Mouse (Mus musculus) limb, embryonic 13.5 days (tissue): ENCODE data around the gene Bzw2. TPM values are rescaled to one million over a fixed set of nuclear protein-coding genes. Genes with fewer than 3 reads are reported as not detected.

Experiments
- ATAC-seq: fragments of 200-750 bp; cut with Nextera tagmentation; 2 replicates; pipeline ENCODE4 v1.8.0; 2017; ENCODE audit warnings: low read depth, moderate number of reproducible peaks, moderate TSS enrichment; ENCODE audit not compliant: low FRiP score
- H3K27ac ChIP-seq: fragments of 300-500 bp; sonication (generic); 2 replicates; pipeline ENCODE4 v1.5.1; 2015; ENCODE audit warnings: inconsistent platforms, mild to moderate bottlenecking, moderate library complexity
- H3K27me3 ChIP-seq: fragments of 300-500 bp; sonication (generic); 2 replicates; pipeline ENCODE4 v1.6.1; 2015; ENCODE audit warnings: mild to moderate bottlenecking, inconsistent platforms
- H3K36me3 ChIP-seq: fragments of 300-500 bp; sonication (generic); 2 replicates; pipeline ENCODE4 v1.6.1; 2015; ENCODE audit warnings: inconsistent platforms, mild to moderate bottlenecking, moderate library complexity
- H3K4me1 ChIP-seq: fragments of 300-500 bp; sonication (generic); 2 replicates; pipeline ENCODE4 v1.6.1; 2015; ENCODE audit warnings: inconsistent platforms
- H3K4me2 ChIP-seq: fragments of 300-500 bp; sonication (generic); replicated peaks from 2 replicates; pipeline ENCODE4 v1.6.1; 2015; ENCODE audit warnings: inconsistent platforms, mild to moderate bottlenecking, moderate library complexity
- H3K4me3 ChIP-seq: fragments of 300-500 bp; sonication (generic); 2 replicates; pipeline ENCODE4 v1.5.1; 2015; ENCODE audit warnings: moderate library complexity, mild to moderate bottlenecking, inconsistent platforms
- H3K9ac ChIP-seq: fragments of 300-500 bp; sonication (generic); 2 replicates; pipeline ENCODE4 v1.6.1; 2015; ENCODE audit warnings: mild to moderate bottlenecking, inconsistent platforms
- H3K9me3 ChIP-seq: fragments of 300-500 bp; sonication (generic); 2 replicates; pipeline ENCODE4 v1.6.1; 2016; ENCODE audit warnings: inconsistent platforms
- WGBS: fragments of 180-500 bp; shearing (Covaris S2); methylation state at CpG from one replicate; pipeline ENCODE4 v1.1.7; 2015; 5-methylcytosine and 5-hydroxymethylcytosine counted together
- polyA plus RNA-seq: library from polyadenylated mRNA; unstranded; fragments of >200 nt; fragmentation: Nextera tagmentation; extraction: Ambion mirVana; gene quantifications from 2 replicates; pipeline ENCODE4 v1.2.1, GENCODE M21; 2015

Gene Bzw2
- polyA plus RNA-seq, 1 experiment from 2014 or later: 259 TPM

DNA sequence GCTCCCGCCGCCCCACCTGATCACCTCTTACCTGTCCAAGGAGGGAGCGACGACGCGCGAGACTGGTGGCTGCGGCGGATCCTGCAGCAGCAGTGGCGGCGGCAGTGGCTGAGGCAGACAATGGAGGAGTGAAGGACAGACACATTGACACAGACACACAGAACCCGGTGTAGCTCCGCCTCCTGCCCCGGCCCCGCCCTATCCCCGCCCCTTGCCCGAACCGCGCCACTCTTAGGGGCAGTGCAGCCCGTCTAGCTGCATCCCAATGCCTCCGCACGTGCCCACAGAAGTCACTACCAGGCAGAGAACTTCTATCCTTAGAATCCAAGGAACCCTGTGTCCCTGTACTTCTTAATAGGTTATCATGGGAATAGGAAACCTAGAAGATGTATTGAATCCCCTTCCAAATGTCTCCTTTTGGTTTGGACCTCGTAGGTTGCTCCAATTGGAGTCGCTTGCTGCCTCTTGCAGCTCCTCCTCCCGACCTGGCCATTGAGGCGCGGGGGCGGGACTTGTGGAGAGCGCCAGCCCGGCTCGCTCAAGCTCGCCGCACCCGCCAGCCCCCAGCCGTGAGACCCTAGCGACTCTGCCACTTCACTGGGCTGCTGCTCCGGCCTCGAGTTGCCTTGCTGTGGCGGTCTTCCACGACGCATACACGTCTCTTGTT lies 1.1 kb downstream of the Bzw2 start, which contains the start of gene Ankmy2:
Gene Ankmy2, plus strand, starts transcription at position 478 of the 667 bp plus-strand sequence.
- H3K27me3 ChIP-seq: no peaks in the 10 kb centered on the region
- H3K4me3 ChIP-seq: peak within 1 kb of the TSS; percentile 95
- H3K9ac ChIP-seq: peak within 1 kb of the TSS; percentile 90
- H3K4me1 ChIP-seq: peaks cover 30% of the 10 kb centered on the region
- WGBS: under 1% methylated on average over 42 of the region's 42 CpGs
- peak within 1 kb of the TSS; percentile 73 for H3K4me2 ChIP-seq
- H3K9me3 ChIP-seq: no peaks in the 10 kb centered on the region
- peak; percentile 98 for ATAC-seq
- peak within 1 kb of the TSS; percentile 94 for H3K27ac ChIP-seq
- H3K36me3 ChIP-seq: peaks cover 7% of the 10 kb centered on the region; the same call in 1 of the 2 replicates

DNA sequence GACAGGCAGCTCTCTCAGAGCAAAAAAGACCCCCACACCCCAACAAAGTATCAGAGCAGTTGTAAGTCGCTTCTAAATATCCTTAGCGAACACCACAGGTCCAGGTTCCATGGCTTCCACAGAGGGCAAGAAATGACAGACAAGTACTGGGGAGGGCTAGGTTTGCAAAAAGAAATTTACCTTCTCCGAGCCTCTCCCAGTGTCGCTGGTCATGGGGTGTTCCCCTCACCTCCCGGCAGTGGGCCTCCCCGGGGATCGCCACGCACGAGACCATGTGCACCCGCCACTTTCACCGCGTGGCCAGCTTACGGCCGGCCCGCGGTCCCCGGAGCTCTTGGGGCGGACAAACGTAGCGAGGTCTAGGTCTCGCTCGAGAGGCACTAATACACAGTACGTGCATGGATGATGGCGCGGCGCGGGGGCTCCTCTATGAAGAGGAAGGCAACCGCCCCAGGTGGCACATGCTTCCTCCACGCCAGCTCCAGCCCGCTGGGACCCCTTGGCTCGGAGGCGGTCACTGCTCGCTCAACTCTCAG lies 1.7 kb downstream of the Bzw2 start:
- H3K36me3 ChIP-seq: peaks cover 7% of the 10 kb centered on the region; the same call in 1 of the 2 replicates
- peak overlapping the region; percentile 76 for H3K27ac ChIP-seq
- H3K4me2 ChIP-seq: peak overlapping the region; percentile 73
- H3K9ac ChIP-seq: peak overlapping the region; percentile 90
- H3K4me3 ChIP-seq: peak overlapping the region; percentile 95
- ATAC-seq: peak; percentile 46; the same call in 1 of the 2 replicates
- H3K4me1 ChIP-seq: peaks cover 30% of the 10 kb centered on the region
- under 1% methylated on average over 33 of the region's 33 CpGs for WGBS
- H3K27me3 ChIP-seq: no peaks in the 10 kb centered on the region
- no peaks in the 10 kb centered on the region for H3K9me3 ChIP-seq

DNA sequence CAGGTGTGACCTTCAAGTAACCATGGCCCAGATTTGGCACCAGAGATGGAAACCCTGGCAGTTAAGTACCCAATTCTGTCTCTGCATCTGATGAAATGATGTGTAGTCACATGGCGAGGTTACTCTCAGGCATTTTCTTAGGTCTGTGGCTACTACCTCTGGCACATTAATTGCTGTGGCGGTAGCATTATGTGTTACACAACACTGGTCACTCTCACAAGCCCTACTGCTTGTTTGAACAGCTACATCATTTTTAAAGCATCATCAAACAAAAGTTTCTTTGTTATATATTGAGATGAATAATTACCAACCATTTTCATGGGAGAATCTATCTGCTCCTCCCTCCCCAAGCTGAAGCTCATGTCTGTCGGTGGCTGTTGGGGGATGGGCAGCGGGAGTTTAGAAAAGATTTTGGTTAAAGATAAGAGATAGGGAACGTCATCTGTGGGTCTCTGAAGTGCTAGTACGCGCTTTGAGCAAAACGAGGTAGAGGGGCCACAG lies 2.7 kb downstream of the Bzw2 start:
- Histone ChIP-seq H3K9me3 (no peaks in the 10 kb centered on the region), H3K4me1 (peaks cover 30% of the 10 kb centered on the region), H3K4me2 (peak overlapping the region; percentile 73), H3K27ac (no peak overlapping the region), H3K27me3 (no peaks in the 10 kb centered on the region), H3K4me3 (peak overlapping the region; percentile 95), H3K9ac (peak overlapping the region; percentile 90), H3K36me3 (0 out of 2 replicates have a peak, but pooled peaks cover 4% of the 10 kb centered on the region)
- no peak for ATAC-seq
- WGBS: 11% methylated on average over 8 of the region's 8 CpGs

DNA sequence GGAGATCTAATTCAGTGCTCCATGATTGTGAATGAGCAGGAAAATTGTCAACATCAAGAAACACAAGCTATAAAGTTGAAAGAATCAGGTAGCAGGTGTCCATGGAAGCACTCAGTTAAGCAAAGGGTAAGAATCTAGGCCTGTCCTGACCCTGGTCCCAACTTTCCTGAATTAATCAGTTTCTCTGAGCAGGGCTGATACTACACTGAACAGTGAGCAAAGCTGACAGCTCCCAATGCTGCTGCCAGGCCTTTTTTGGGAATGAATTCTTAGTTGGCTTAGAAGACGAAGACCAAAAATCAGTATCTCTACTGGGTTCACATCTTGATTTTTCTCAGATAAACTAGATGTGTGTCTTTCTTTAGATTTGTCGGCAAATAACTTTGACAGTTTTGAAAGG lies 7.1 kb downstream of the Bzw2 start:
- Histone ChIP-seq H3K9ac (no peak overlapping the region), H3K4me3 (no peak overlapping the region), H3K36me3 (peaks cover 6% of the 10 kb centered on the region; the same call in 1 of the 2 replicates), H3K27ac (no peak overlapping the region), H3K27me3 (no peaks in the 10 kb centered on the region), H3K4me2 (no peak overlapping the region), H3K9me3 (0 out of 2 replicates have a peak, but pooled peaks cover 3% of the 10 kb centered on the region), H3K4me1 (peaks cover 18% of the 10 kb centered on the region)
- WGBS: 91% methylated on average over 2 of the region's 2 CpGs
- no peak for ATAC-seq

DNA sequence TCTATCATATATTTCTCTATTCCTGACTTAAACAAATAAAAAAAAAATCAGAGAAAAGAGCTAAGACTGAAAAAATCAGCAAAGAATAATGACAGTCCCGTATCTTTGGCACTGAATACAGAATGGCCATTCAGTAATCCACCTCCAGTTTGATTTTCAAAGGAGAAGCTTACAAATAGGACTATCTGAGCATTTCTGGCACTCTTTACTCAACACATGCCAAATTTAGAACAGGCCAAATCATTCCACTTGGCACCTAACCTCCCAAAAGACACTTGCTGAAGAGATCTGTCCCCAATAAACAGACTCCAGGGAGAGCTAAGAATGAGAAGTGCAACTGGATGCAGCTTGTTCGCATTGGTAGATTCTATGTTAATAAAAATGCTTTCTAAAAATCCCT lies 7.6 kb downstream of the Bzw2 start:
- no peaks in the 10 kb centered on the region for H3K27me3 ChIP-seq
- peaks cover 15% of the 10 kb centered on the region for H3K4me1 ChIP-seq
- no peak overlapping the region for H3K4me3 ChIP-seq
- H3K36me3 ChIP-seq: peaks cover 6% of the 10 kb centered on the region; the same call in 1 of the 2 replicates
- no peak overlapping the region for H3K27ac ChIP-seq
- WGBS: 87% methylated on average over 2 of the region's 2 CpGs
- ATAC-seq: no peak
- H3K4me2 ChIP-seq: no peak overlapping the region
- H3K9me3 ChIP-seq: 0 out of 2 replicates have a peak, but pooled peaks cover 3% of the 10 kb centered on the region
- no peak overlapping the region for H3K9ac ChIP-seq

DNA sequence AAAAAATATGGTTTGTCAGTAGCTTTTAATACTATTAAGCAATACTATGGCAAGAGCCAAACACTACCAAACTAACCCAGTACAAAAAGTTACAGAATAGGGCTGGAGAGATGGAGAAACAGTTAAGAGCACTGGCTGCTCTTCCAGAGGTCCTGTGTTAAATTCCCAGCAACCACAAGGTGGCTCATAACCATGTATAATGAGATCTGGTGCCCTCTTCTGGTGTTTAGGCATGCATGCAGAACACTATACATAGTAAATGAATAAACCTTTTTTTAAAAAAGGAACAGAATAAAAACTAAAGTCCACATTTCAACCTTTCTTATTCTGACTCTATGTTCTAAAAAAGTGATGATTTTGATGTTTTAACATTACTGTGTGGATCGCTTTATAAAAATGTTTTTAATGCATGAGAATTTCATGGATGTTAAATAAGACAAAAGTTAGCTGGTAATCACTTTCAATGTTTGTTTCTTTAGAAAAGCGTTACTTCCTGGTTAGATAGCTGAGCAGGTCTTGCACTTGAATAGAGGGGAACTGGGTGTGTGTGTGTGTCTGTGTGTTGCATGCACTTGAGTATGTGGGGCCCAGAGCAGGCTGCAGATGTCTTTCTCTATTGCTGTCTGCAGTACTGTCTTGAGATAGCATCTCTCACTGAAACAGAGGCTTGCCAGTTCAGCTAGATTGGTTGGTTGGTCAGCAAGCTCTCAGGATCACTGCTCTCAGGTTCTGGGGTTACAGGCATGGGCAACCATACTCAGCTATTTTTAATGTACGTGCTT lies 11.5 kb downstream of the Bzw2 start:
- Histone ChIP-seq H3K4me3 (no peak overlapping the region), H3K36me3 (peaks cover 2% of the 10 kb centered on the region; the same call in 1 of the 2 replicates), H3K4me2 (no peak overlapping the region), H3K9ac (no peak overlapping the region), H3K4me1 (peaks cover 6% of the 10 kb centered on the region; the same call in 1 of the 2 replicates), H3K9me3 (0 out of 2 replicates have a peak, but pooled peaks cover 3% of the 10 kb centered on the region), H3K27ac (no peak overlapping the region), H3K27me3 (no peaks in the 10 kb centered on the region)
- ATAC-seq: no peak
- 92% methylated on average over 3 of the region's 3 CpGs for WGBS

DNA sequence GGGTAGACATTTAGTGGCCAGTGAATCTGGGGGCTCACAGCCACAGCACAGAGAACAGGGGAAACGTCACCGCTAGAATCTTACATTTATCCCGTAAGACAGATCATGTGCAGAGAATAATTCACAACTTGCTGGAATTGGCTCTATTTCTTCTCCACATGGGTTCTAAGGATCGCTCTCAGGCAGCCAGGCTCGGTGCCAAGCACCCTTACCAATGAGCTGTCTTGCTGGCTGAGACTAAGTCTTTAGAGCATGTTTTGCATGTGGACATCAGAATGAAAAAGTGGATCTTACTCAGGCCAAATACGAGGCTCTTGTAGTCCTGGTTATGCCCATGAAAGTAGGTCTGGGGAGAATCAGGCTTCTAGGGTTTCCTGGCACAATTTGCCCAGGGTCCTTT lies 17.5 kb downstream of the Bzw2 start:
- Histone ChIP-seq H3K9ac (no peak overlapping the region), H3K27ac (no peak overlapping the region), H3K4me2 (no peak overlapping the region), H3K9me3 (no peaks in the 10 kb centered on the region), H3K4me1 (peaks cover 18% of the 10 kb centered on the region), H3K27me3 (no peaks in the 10 kb centered on the region), H3K36me3 (peaks cover 26% of the 10 kb centered on the region), H3K4me3 (no peak overlapping the region)
- no peak for ATAC-seq
- WGBS: 87% methylated on average over 6 of the region's 6 CpGs

DNA sequence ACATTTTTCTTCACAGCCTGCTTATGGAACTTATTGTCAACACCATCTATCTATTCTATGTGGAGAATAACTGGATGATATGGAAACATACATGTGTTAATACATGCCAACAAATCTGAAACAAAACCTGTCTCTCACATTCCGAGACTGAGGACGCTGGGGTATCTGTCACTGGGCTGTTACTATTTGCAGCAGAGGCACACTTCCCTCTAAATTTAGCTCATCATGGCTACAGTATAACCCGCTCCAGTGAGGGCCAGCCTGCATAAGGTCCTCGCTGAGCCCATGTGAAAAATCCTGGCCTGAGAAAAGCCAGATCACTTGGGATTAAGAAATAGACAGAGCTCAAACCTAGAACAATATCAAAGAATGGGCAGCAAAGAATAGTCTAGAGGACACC lies 20.7 kb downstream of the Bzw2 start:
- Histone ChIP-seq H3K4me2 (no peak overlapping the region), H3K9ac (no peak overlapping the region), H3K27me3 (no peaks in the 10 kb centered on the region), H3K36me3 (peaks cover 56% of the 10 kb centered on the region), H3K4me3 (no peak overlapping the region), H3K4me1 (peaks cover 18% of the 10 kb centered on the region), H3K27ac (no peak overlapping the region), H3K9me3 (no peaks in the 10 kb centered on the region)
- ATAC-seq: no peak
- WGBS: 90% methylated on average over 4 of the region's 4 CpGs

DNA sequence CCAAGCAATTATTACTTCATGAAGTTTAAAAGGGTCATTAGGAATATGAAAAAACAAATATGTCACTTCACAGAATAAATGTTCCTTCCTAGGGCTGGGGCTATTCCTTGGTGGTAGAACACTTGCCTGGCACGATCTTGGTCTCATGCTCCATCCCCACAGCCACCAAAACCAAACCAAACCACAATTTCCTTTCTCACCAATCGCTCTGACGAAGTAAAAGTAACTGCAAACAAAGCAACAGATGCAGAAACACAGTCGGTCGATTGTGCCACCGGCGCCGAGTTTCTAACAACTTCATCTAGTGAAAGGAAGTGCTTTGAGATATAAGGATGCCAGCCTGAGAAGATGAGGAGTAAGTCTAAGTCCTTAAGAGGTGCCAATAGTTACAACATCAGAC lies 21.6 kb downstream of the Bzw2 start:
- Histone ChIP-seq H3K9ac (no peak overlapping the region), H3K4me1 (peaks cover 11% of the 10 kb centered on the region), H3K36me3 (peaks cover 63% of the 10 kb centered on the region), H3K9me3 (no peaks in the 10 kb centered on the region), H3K27ac (no peak overlapping the region), H3K4me2 (no peak overlapping the region), H3K4me3 (no peak overlapping the region), H3K27me3 (no peaks in the 10 kb centered on the region)
- ATAC-seq: no peak
- 92% methylated on average over 8 of the region's 8 CpGs for WGBS

DNA sequence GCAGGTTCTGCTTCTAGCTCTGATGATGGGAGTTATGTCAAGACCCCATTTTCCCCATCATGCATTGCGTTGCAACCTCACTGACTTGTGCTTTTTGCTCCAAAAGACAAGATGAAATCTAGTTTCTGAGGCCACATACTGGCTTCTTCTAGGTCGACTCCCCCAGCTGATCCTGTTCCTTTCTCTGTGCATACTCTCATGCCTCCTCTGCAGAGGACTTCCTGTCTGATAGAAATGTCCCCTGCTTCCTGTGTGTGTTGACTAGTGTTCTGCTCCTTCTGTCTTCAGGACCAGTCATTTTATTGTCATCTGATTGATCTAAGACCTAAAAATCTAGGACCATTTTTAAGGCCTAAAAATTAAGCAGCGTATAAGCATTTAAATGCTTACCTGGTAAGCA lies 22.5 kb downstream of the Bzw2 start:
- ATAC-seq: no peak
- no peaks in the 10 kb centered on the region for H3K27me3 ChIP-seq
- peaks cover 59% of the 10 kb centered on the region for H3K36me3 ChIP-seq
- H3K4me1 ChIP-seq: peaks cover 3% of the 10 kb centered on the region; the same call in 1 of the 2 replicates
- no peaks in the 10 kb centered on the region for H3K9me3 ChIP-seq
- no peak overlapping the region for H3K27ac ChIP-seq
- no peak overlapping the region for H3K4me3 ChIP-seq
- H3K9ac ChIP-seq: no peak overlapping the region
- WGBS: 91% methylated on average over 3 of the region's 3 CpGs
- H3K4me2 ChIP-seq: no peak overlapping the region

DNA sequence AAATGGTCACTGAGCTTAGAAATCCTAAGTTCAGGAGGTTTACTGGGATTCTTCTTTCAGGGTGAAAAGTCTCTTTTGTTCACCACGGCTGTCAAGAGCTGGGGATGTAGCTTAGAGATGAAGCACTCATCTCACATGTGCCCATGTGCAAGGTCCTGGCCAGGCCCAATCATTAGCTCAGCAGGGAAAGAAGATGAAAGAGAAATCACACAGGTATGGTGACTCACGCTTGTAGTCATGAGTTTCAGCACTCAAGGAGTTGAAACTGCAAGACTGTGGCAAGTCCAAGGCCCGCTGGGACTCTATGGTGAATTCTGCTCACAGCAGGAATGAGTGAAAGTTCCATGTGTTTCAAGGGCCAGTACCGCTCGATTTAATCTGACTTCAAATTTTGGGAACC lies 23.8 kb downstream of the Bzw2 start:
- ATAC-seq: no peak
- Histone ChIP-seq H3K9me3 (no peaks in the 10 kb centered on the region), H3K4me1 (no peaks in the 10 kb centered on the region), H3K27me3 (no peaks in the 10 kb centered on the region), H3K9ac (no peak overlapping the region), H3K4me2 (no peak overlapping the region), H3K4me3 (no peak overlapping the region), H3K36me3 (peaks cover 59% of the 10 kb centered on the region), H3K27ac (no peak overlapping the region)
- WGBS: 86% methylated on average over 5 of the region's 5 CpGs

DNA sequence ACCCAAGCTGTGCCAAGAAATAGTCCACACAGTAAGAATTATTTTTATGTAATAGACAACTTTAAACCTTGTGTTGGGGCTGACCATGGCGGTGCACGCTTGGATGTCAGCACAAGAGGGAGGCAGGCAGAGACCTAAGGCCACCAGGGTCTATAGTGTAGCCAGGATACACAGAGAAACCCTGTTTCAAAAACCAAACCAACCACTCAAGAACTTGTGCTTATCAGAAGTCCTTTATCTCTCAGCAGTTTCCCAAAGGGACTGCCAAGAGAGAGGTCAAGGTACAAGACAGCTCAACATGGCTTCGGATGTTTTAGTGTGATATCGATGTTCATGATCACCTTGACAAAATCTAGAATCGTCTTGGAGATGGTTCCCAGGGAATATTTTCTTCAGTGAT lies 24.3 kb downstream of the Bzw2 start:
- Histone ChIP-seq H3K4me3 (no peak overlapping the region), H3K9me3 (no peaks in the 10 kb centered on the region), H3K9ac (no peak overlapping the region), H3K36me3 (peaks cover 63% of the 10 kb centered on the region), H3K27ac (no peak overlapping the region), H3K4me1 (no peaks in the 10 kb centered on the region), H3K27me3 (no peaks in the 10 kb centered on the region), H3K4me2 (no peak overlapping the region)
- ATAC-seq: no peak
- WGBS: 92% methylated on average over 5 of the region's 5 CpGs
